Mouse (Mus musculus): ENCODE data around the gene Nrg4. TPM values are rescaled to one million over a fixed set of nuclear protein-coding genes. Genes with fewer than 3 reads are reported as not detected.
"Not testable (repeated sequence)": the region's sequence is repeated elsewhere in the genome, so short reads cannot be mapped to it uniquely, and the experiment has no call there.

Nrg4 gene
- total and polyA plus RNA-seq, 2 experiments from 2014 or later: 1.8 TPM; not detected in 1

DNA sequence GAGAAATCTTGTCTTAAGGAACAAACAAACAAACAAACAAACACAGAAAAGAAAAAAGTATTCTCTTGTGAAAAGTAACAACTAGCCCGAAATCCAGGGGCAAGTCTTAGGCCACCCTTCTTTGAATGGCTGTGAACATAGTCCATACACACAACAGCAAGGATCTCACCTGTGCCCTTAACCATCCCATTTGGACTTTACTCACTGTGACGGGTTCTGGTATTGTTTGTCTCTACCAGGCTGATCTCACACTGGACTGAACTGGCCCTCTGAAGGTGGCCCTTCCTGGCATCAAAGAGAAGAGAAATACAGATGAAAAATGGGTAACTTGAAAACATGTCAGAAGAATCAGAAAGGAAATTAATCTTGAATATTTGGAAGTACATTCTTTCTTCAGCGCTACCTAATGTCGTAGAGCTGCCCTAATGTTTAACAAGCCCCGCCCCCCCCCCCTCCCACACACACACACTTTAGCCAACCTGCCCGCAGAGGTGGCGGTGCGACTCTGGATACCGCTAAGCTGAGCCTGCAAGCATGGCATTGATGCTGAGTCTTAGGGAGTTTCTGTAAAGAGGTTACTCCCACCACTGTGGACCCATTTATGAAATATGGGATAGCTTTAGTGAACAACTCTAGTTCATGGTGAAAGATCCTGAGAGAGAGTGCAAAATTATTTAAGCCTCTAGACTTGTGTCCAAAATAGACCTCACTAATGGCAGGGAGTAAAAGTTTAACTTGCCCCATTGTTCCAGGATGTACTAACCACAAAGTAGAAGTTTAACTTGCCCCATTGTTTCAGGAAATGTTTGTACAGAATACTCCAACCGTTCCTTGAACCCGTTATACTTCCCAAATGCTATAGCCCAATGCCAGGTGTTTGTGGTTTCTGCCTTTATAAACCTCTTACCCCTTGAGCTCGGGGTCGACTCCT lies 90.1 kb downstream of the Nrg4 start:
- no peaks in the 10 kb centered on the region for H3K4me1 ChIP-seq (ENCODE audit: insufficient read depth, low read length)
- H3K27ac ChIP-seq (ENCODE audit: low read depth, low read length): no peak overlapping the region
- H3K9ac ChIP-seq (replicated peaks; ENCODE audit: low read length, poor library complexity, severe bottlenecking): no peak overlapping the region
- H3K27me3 ChIP-seq (ENCODE audit: insufficient read depth, low read length): no peaks in the 10 kb centered on the region
- H3K4me2 ChIP-seq (ENCODE audit: low read depth, low read length, poor library complexity, severe bottlenecking): no peak overlapping the region
- no peak for DNase-seq (ENCODE audit: low spot score)
- 82% methylated on average over 13 of the region's 13 CpGs for WGBS
- TF ChIP-seq CTCF (IDR thresholded peaks at IDR 0.05): no peak
- H3K36me3 ChIP-seq (ENCODE audit: insufficient read depth, low read length): no peaks in the 10 kb centered on the region
- ATAC-seq (ENCODE audit: low FRiP score): no peak
- no peaks in the 10 kb centered on the region for H3K9me3 ChIP-seq (ENCODE audit: low read length)
- H3K4me3 ChIP-seq (ENCODE audit: low read depth, low read length): no peak overlapping the region

DNA sequence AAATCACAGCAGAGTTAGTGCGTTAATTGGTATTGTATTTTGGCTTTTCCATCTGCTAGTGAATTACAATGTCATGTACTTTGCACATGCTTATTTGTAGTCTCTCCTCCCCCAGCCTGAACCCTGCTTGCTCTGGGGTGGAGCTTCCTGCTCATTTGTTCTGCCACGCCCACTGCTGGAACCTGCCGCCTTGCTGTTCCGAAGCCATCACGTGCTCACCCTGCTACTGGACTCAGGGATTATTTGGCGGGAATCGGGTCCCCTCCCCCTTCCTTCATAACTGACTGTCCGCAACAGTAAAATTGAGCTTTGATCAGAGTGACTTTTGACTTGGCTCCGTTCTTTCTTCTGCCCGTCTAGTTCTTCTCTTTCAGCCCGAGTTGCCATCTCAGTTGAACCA lies 93.6 kb downstream of the Nrg4 start:
- WGBS: 75% methylated on average over 11 of the region's 11 CpGs

DNA sequence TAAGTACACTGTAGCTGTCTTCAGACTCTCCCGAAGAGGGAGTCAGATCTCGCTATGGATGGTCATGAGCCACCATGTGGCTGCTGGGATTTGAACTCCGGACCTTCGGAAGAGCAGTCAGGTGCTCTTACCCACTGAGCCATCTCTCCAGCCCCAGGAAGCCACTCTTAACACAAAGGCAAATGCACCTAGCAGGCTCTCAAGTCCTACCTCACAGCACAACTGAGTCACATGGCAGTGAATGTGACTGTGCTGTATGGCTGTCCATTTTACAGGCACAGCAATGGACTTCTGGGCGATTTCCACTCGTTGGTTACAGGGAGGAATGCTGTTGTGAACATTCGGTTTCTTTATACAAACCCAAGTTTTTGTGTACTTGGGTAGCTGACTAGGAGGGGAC lies 94.1 kb downstream of the Nrg4 start:
- DNase-seq (ENCODE audit: low spot score): no peak
- 88% methylated on average over 7 of the region's 7 CpGs for WGBS

More for the DNA sequence above, 93.6 kb downstream of the Nrg4 start:
- not testable (repeated sequence) for DNase-seq (ENCODE audit: low spot score); H3K4me2 ChIP-seq (ENCODE audit: low read depth, low read length, poor library complexity, severe bottlenecking); H3K4me3 ChIP-seq (ENCODE audit: low read depth, low read length); H3K4me1 ChIP-seq (ENCODE audit: insufficient read depth, low read length); H3K9me3 ChIP-seq (ENCODE audit: low read length); H3K27ac ChIP-seq (ENCODE audit: low read depth, low read length); ATAC-seq (ENCODE audit: low FRiP score); H3K9ac ChIP-seq (replicated peaks; ENCODE audit: low read length, poor library complexity, severe bottlenecking); H3K27me3 ChIP-seq (ENCODE audit: insufficient read depth, low read length); H3K36me3 ChIP-seq (ENCODE audit: insufficient read depth, low read length)

DNA sequence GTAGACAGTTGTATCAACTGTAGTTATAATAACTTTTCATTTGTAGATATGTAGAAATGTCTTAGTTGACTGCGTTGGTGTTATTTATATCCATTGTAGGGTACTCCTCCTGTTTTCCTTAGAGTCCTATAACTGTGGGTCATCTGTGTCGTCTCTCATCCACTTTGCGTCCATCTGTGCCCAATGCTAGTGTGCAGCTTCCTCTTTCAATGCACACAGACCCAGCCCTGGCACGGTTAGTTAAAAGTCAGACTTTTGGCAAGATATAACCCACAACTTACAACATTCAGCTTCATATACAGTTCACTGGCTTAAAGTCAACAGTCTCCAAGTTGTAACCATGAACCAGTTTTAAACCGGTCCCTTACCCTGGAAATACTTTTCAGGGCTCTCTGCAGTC lies 94.5 kb downstream of the Nrg4 start:
- H3K4me1 ChIP-seq (ENCODE audit: insufficient read depth, low read length): no peaks in the 10 kb centered on the region
- no peaks in the 10 kb centered on the region for H3K9me3 ChIP-seq (ENCODE audit: low read length)
- H3K27ac ChIP-seq (ENCODE audit: low read depth, low read length): no peak overlapping the region
- H3K4me2 ChIP-seq (ENCODE audit: low read depth, low read length, poor library complexity, severe bottlenecking): no peak overlapping the region
- no peaks in the 10 kb centered on the region for H3K27me3 ChIP-seq (ENCODE audit: insufficient read depth, low read length)
- ATAC-seq (ENCODE audit: low FRiP score): no peak
- H3K4me3 ChIP-seq (ENCODE audit: low read depth, low read length): no peak overlapping the region
- no peak for TF ChIP-seq CTCF (IDR thresholded peaks at IDR 0.05)
- no peak overlapping the region for H3K9ac ChIP-seq (replicated peaks; ENCODE audit: low read length, poor library complexity, severe bottlenecking)
- WGBS: 92% methylated on average over 5 of the region's 5 CpGs
- DNase-seq (ENCODE audit: low spot score): no peak
- H3K36me3 ChIP-seq (ENCODE audit: insufficient read depth, low read length): no peaks in the 10 kb centered on the region

More for the DNA sequence above, 94.1 kb downstream of the Nrg4 start:
- H3K9me3 ChIP-seq (ENCODE audit: low read length): no peaks in the 10 kb centered on the region
- no peaks in the 10 kb centered on the region for H3K36me3 ChIP-seq (ENCODE audit: insufficient read depth, low read length)
- ATAC-seq (ENCODE audit: low FRiP score): no peak
- no peak for TF ChIP-seq CTCF (IDR thresholded peaks at IDR 0.05)
- H3K27ac ChIP-seq (ENCODE audit: low read depth, low read length): no peak overlapping the region
- H3K27me3 ChIP-seq (ENCODE audit: insufficient read depth, low read length): no peaks in the 10 kb centered on the region
- no peak overlapping the region for H3K4me3 ChIP-seq (ENCODE audit: low read depth, low read length)
- H3K4me2 ChIP-seq (ENCODE audit: low read depth, low read length, poor library complexity, severe bottlenecking): no peak overlapping the region
- no peaks in the 10 kb centered on the region for H3K4me1 ChIP-seq (ENCODE audit: insufficient read depth, low read length)
- H3K9ac ChIP-seq (replicated peaks; ENCODE audit: low read length, poor library complexity, severe bottlenecking): no peak overlapping the region

DNA sequence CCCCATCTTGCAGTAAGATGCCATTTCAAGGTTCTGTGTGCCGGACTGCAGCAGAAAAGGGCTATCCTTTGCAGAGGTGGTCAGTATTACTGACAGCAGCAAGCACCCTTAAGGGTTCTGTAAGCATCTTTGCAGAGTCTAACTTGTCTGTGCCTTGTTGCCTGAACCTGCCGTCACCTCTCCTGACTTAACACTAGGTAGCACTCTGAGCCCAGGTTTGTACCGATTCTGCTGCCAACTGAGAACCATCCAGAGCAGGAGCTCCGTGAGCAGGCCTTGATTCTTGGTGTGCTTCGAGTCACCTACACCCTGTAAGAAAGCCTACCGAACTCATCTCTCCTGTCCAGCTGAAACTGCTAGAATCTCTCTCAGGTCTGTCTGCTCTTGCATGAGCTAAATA lies 95.1 kb downstream of the Nrg4 start:
- Histone ChIP-seq H3K27ac (ENCODE audit: low read depth, low read length) (no peak overlapping the region), H3K4me2 (ENCODE audit: low read depth, low read length, poor library complexity, severe bottlenecking) (no peak overlapping the region), H3K4me1 (ENCODE audit: insufficient read depth, low read length) (no peaks in the 10 kb centered on the region), H3K9me3 (ENCODE audit: low read length) (no peaks in the 10 kb centered on the region), H3K36me3 (ENCODE audit: insufficient read depth, low read length) (no peaks in the 10 kb centered on the region), H3K9ac (replicated peaks; ENCODE audit: low read length, poor library complexity, severe bottlenecking) (no peak overlapping the region), H3K27me3 (ENCODE audit: insufficient read depth, low read length) (no peaks in the 10 kb centered on the region), H3K4me3 (ENCODE audit: low read depth, low read length) (no peak overlapping the region)
- DNase-seq (ENCODE audit: low spot score) (peak; percentile 53), ATAC-seq (ENCODE audit: low FRiP score) (no peak)
- WGBS: 65% methylated on average over 6 of the region's 6 CpGs
- TF ChIP-seq CTCF (IDR thresholded peaks at IDR 0.05): peak; percentile 67

DNA sequence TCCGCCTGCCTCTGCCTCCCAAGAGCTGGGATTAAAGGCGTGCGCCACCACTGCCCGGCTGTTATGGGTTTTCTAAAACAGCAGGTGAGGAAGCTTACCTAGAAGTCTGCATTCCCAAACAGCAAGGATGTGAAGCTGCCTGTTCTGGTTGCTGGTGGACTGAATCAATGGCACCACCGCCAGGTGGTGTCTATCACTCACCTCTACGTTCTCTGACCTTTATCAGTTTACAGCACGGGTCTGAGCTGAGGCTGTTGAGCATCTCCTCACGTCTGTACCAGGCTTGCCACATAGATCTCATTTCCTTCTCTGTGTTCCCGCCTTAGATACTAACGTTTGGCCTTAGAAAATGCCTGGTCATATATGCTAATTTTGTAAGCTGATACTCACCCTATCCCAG lies 97.6 kb downstream of the Nrg4 start:
- ATAC-seq (ENCODE audit: low FRiP score) (no peak), DNase-seq (ENCODE audit: low spot score) (no peak)
- no peak overlapping the region for H3K4me2 ChIP-seq (ENCODE audit: low read depth, low read length, poor library complexity, severe bottlenecking)
- no peak overlapping the region for H3K4me3 ChIP-seq (ENCODE audit: low read depth, low read length)
- peaks cover 7% of the 10 kb centered on the region for H3K36me3 ChIP-seq (ENCODE audit: insufficient read depth, low read length)
- no peaks in the 10 kb centered on the region for H3K4me1 ChIP-seq (ENCODE audit: insufficient read depth, low read length)
- WGBS: 76% methylated on average over 10 of the region's 10 CpGs
- H3K9me3 ChIP-seq (ENCODE audit: low read length): no peaks in the 10 kb centered on the region
- TF ChIP-seq CTCF (IDR thresholded peaks at IDR 0.05): no peak
- H3K27me3 ChIP-seq (ENCODE audit: insufficient read depth, low read length): no peaks in the 10 kb centered on the region
- no peak overlapping the region for H3K27ac ChIP-seq (ENCODE audit: low read depth, low read length)
- no peak overlapping the region for H3K9ac ChIP-seq (replicated peaks; ENCODE audit: low read length, poor library complexity, severe bottlenecking)

All from midbrain, postnatal 0 days (tissue).